In genomic region chr17:74508600-74508999, GRCm38 (mm10) we compare ENCODE assay signal across 1 mouse cellular context.
TF ChIP-seq lines count a peak whose summit lies in the region.

No protein-coding gene starts in this region.

TF ChIP-seq in CH12.LX, 34 proteins besides CTCF, POLR2A, EP300 and RAD21 (continued from another document):
- peak; percentile 74 for TF ChIP-seq NELFE (IDR thresholded peaks at IDR 0.05; ENCODE audit: low read depth, low read length)
- TF ChIP-seq HCFC1 (IDR thresholded peaks at IDR 0.05; ENCODE audit: low read depth, low read length) = no peak
- no peak for TF ChIP-seq USF2 (conservative IDR thresholded peaks at IDR 0.05; ENCODE audit: low read depth, low read length)
- no peak for TF ChIP-seq POLR2AphosphoS2 (IDR thresholded peaks at IDR 0.05; ENCODE audit: low read depth, low read length)
